Mouse (Mus musculus) neural tube, embryonic 14.5 days (tissue): ENCODE measurements around the gene Abcd3. TPM values are rescaled to one million over a fixed set of nuclear protein-coding genes. Genes with fewer than 3 reads are reported as not detected.

Experiments used
- ATAC-seq: fragments of 200-750 bp; cut with Nextera tagmentation; 2 replicates; pipeline ENCODE4 v1.8.0; 2017; ENCODE audit warnings: low read depth, mild to moderate bottlenecking, moderate TSS enrichment, moderate library complexity
- H3K27ac ChIP-seq: fragments of 300-500 bp; sonication (generic); 2 replicates; pipeline ENCODE4 v1.5.1; 2014; ENCODE audit warnings: low read depth, mild to moderate bottlenecking, control low read depth, low read length, moderate library complexity, mixed read lengths
- H3K27me3 ChIP-seq: fragments of 300-500 bp; sonication (generic); 2 replicates; pipeline ENCODE4 v1.6.1; 2014; ENCODE audit warnings: low read length; ENCODE audit not compliant: control insufficient read depth, insufficient read depth
- H3K36me3 ChIP-seq: fragments of 300-500 bp; sonication (generic); 2 replicates; pipeline ENCODE4 v1.6.1; 2014; ENCODE audit warnings: low read length, mixed read lengths; ENCODE audit not compliant: control insufficient read depth, insufficient read depth
- H3K4me1 ChIP-seq: fragments of 300-500 bp; sonication (generic); 2 replicates; pipeline ENCODE4 v1.6.1; 2014; ENCODE audit warnings: low read length; ENCODE audit not compliant: control insufficient read depth, insufficient read depth
- H3K4me2 ChIP-seq: fragments of 300-500 bp; sonication (generic); 2 replicates; pipeline ENCODE4 v1.6.1; 2014; ENCODE audit warnings: mild to moderate bottlenecking, low read depth, low read length, control low read depth
- H3K4me3 ChIP-seq: fragments of 300-500 bp; sonication (generic); 2 replicates; pipeline ENCODE4 v1.5.1; 2014; ENCODE audit warnings: low read depth, low read length, control low read depth, mixed read lengths
- H3K9ac ChIP-seq: fragments of 300-500 bp; sonication (generic); replicated peaks from 2 replicates; pipeline ENCODE4 v1.6.1; 2014; ENCODE audit warnings: low read depth, mild to moderate bottlenecking, control low read depth, low read length, mixed read lengths
- H3K9me3 ChIP-seq: fragments of 300-500 bp; sonication (generic); 2 replicates; pipeline ENCODE4 v1.6.1; 2016; ENCODE audit warnings: low read length; ENCODE audit not compliant: control insufficient read depth
- WGBS: fragments of 180-500 bp; shearing (Covaris S2); extraction: QIAGEN DNeasy Blood & Tissue Kit; methylation state at CpG from one replicate; pipeline ENCODE4 v1.1.7; 2014; 5-methylcytosine and 5-hydroxymethylcytosine counted together
- polyA plus RNA-seq: library from polyadenylated mRNA; unstranded; fragments of >200 nt; fragmentation: Nextera tagmentation; extraction: Ambion mirVana; gene quantifications from 2 replicates; pipeline ENCODE4 v1.2.1, GENCODE M21; 2014

Gene Abcd3
- polyA plus RNA-seq, 1 experiment from 2014 or later, result 88.0 TPM

DNA sequence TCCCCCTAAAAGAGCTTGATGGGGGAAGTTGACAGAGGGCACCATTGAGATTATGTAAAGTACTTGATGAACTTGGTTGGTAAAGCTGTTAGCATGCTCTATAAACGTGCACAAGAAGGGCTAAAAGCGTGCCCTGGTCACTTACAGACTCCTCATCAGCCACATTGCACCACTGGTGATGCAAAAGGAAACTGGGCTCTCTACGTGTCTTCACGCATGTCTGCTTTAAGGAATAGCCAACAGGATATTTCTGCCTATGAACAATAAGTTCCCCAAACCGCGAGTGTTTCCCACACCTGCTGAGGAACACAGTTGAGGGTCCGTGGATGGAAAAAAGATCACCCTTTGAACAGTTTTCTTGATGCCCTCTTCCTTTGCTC is 93.4 kb downstream of the Abcd3 start:
- Histone ChIP-seq H3K4me2 (no peak overlapping the region), H3K9ac (no peak overlapping the region), H3K4me1 (0 out of 2 replicates have a peak, but pooled peaks cover 3% of the 10 kb centered on the region), H3K36me3 (no peaks in the 10 kb centered on the region), H3K4me3 (no peak overlapping the region), H3K9me3 (no peaks in the 10 kb centered on the region), H3K27me3 (no peaks in the 10 kb centered on the region), H3K27ac (no peak overlapping the region)
- 58% methylated on average over 7 of the region's 7 CpGs for WGBS
- ATAC-seq, result no peak

DNA sequence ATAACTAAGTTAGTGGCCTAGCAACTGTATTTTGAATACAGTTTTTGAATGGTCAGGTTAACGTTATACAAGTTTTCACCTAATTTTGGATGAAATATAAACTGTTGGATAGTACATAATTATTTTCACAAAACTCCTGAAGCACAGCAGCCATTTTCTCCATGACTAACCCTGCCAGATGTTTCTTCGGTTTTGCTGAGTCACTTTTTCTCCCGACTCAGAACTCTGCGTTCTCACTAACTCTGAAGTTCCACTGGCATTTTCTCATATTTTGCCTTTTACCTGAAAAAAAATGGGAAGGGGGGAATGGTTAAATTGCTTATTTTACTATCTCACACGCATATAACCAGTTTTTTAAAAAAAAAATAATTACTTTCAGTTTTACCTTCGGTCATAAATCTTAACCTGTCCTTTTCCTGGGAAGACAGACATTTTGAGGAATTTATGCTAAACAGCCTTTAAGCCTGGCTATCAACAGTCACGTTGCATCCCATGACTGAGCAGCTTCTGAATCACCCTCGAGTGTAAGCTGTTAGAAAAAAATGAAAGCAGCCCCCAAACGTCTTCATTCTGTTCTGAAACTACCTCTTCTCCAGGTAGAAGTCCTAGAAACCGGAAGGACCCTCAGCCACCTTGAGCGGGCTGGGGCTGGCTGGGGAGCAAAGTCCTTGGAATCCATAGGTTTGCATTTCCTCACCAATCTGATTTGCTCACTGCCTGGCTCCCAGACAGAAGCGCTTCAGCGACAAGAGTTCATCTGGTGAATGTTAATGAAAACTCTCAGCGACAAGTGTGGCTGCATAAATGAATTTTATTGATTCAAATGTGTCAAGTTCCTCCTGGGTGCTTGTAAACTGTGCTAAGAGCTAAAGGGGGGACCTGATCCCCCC is 94.1 kb downstream of the Abcd3 start:
- ATAC-seq, result no peak
- Histone ChIP-seq H3K4me3 (no peak overlapping the region), H3K4me1 (0 out of 2 replicates have a peak, but pooled peaks cover 3% of the 10 kb centered on the region), H3K27ac (no peak overlapping the region), H3K27me3 (no peaks in the 10 kb centered on the region), H3K4me2 (no peak overlapping the region), H3K36me3 (no peaks in the 10 kb centered on the region), H3K9me3 (no peaks in the 10 kb centered on the region), H3K9ac (no peak overlapping the region)
- 39% methylated on average over 14 of the region's 14 CpGs for WGBS

DNA sequence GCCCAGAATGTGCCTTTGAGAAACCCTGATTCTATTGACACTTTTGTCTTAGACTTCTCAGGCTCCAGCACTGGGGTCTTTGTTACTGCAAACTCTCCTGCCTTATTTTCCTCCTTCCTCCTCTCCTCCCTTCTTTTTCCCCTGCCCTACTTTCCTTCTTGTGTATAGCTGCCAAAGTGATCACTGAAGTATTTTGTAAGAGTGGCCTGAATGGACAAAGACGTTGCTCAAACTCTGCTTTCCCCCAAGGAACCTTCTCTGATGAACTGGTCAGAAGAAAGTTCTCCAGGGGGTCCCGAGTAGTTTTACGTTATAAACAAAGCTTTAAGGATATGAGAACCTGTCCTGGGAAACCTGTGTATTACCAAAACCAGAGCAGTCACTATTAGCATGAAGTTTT is 95.4 kb downstream of the Abcd3 start:
- no peak overlapping the region for H3K4me2 ChIP-seq
- 86% methylated on average over 3 of the region's 3 CpGs for WGBS

DNA sequence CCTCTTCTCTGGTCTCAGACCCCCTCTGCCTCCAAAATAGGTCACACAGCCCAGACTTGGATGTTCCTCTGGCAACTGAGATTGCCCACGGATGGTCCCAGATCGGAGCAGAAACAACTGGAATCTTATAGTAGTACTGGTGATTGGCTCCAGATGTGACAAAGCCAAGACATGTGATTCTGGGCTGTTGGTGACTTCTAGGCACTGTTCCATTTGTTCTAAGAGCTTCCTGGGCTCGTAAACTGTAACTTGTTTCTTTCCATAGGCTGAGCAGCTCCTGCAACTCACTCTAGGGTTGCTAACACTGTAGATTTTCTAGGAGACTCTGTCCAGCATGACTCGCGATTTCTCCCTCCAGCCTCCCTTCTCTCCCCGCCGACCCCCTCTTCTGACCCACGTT is 96.4 kb downstream of the Abcd3 start:
- Histone ChIP-seq H3K4me2 (no peak overlapping the region), H3K4me1 (0 out of 2 replicates have a peak, but pooled peaks cover 3% of the 10 kb centered on the region), H3K9ac (no peak overlapping the region), H3K36me3 (no peaks in the 10 kb centered on the region), H3K27me3 (no peaks in the 10 kb centered on the region), H3K9me3 (no peaks in the 10 kb centered on the region), H3K4me3 (no peak overlapping the region), H3K27ac (no peak overlapping the region)
- ATAC-seq, result no peak
- WGBS, result 78% methylated on average over 8 of the region's 8 CpGs

More for the DNA sequence above, 95.4 kb downstream of the Abcd3 start:
- no peak overlapping the region for H3K9ac ChIP-seq
- no peaks in the 10 kb centered on the region for H3K27me3 ChIP-seq
- no peaks in the 10 kb centered on the region for H3K9me3 ChIP-seq
- H3K27ac ChIP-seq, result no peak overlapping the region
- H3K36me3 ChIP-seq, result no peaks in the 10 kb centered on the region
- no peak for ATAC-seq
- H3K4me3 ChIP-seq, result no peak overlapping the region
- 0 out of 2 replicates have a peak, but pooled peaks cover 3% of the 10 kb centered on the region for H3K4me1 ChIP-seq

DNA sequence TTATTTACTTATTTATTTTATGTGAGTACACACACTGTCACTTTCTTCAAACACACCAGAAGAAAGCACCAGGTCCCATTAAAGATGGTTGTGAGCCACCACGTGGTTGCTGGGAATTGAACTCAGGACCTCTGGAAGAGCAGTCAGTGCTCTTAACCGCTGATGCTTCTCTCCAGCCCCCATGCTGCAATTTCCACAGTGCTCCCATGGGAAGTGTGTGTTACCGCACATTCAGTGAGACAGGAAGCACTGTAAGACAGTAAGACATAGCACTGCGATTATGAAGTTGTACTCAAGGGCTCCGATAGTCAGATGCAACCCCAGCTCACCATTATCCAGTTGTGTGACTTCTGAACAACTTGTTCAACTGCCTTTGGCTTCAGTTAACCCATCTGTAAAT is 98.6 kb downstream of the Abcd3 start:
- Histone ChIP-seq H3K4me2 (no peak overlapping the region), H3K27me3 (no peaks in the 10 kb centered on the region), H3K4me3 (no peak overlapping the region), H3K27ac (no peak overlapping the region), H3K9me3 (no peaks in the 10 kb centered on the region), H3K9ac (no peak overlapping the region), H3K36me3 (no peaks in the 10 kb centered on the region), H3K4me1 (0 out of 2 replicates have a peak, but pooled peaks cover 3% of the 10 kb centered on the region)
- ATAC-seq, result no peak
- WGBS, result 87% methylated on average over 5 of the region's 5 CpGs

DNA sequence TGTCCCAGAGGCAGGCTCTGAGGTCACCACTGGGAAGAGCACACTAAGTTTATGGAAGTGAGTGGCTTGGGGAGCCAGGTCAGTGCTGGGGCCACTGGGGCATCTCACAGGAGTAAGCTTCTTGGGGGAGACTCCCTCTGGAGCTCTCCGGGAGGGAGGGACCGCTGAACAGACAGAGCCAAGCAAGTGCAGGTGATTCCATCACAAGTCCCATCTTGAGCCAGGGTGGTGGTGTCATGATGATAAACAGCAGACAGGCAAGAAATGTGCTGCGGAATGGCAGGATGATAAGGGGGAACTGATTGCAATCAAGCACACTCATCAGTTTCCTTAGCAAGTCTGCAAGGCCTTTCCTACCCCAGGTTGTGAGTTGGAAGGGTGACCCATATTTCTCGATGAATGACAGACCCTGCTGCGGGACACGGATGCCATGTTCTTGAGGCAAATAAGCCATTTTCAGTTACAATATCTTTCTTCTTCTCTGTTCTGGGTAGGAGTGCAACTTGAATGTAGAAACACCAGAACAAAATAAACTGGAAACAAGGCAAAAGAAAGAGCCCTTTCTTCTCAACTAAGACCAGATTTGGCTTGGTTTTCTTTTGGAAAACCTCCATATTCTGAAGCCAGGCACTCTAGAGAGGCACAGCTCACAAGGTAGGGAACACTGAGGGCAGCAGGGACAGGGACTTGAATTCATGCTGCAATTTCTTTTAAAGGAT is 99.2 kb downstream of the Abcd3 start:
- WGBS, result 82% methylated on average over 6 of the region's 6 CpGs
- H3K36me3 ChIP-seq, result no peaks in the 10 kb centered on the region
- no peaks in the 10 kb centered on the region for H3K27me3 ChIP-seq
- no peak overlapping the region for H3K4me3 ChIP-seq
- no peaks in the 10 kb centered on the region for H3K4me1 ChIP-seq
- no peaks in the 10 kb centered on the region for H3K9me3 ChIP-seq
- no peak overlapping the region for H3K27ac ChIP-seq
- ATAC-seq, result no peak
- no peak overlapping the region for H3K9ac ChIP-seq
- H3K4me2 ChIP-seq, result no peak overlapping the region

DNA sequence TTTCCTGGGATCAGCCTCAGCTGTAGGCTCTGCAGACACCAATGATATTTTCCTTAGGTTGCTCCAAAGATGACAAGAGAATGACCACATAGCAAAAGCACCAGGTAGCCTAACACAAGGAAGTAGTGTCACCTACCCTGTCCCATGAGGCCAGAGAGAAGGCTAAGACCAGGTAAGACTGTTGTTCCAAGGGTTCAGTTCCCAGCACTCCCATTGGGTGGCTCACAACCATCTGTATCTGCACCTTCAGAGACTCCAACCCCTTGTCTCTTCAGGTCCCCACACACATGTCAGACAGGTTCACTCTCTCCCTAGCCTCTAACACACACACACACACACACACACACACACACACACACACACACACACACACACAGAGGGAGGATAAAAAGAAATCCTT is 99.8 kb downstream of the Abcd3 start:
- Histone ChIP-seq H3K27me3 (no peaks in the 10 kb centered on the region), H3K4me3 (no peak overlapping the region), H3K27ac (no peak overlapping the region), H3K4me1 (no peaks in the 10 kb centered on the region), H3K9me3 (no peaks in the 10 kb centered on the region), H3K36me3 (no peaks in the 10 kb centered on the region), H3K9ac (no peak overlapping the region), H3K4me2 (no peak overlapping the region)
- 0 out of 2 replicates have a peak, but pooled peaks have one; percentile 46 for ATAC-seq

DNA sequence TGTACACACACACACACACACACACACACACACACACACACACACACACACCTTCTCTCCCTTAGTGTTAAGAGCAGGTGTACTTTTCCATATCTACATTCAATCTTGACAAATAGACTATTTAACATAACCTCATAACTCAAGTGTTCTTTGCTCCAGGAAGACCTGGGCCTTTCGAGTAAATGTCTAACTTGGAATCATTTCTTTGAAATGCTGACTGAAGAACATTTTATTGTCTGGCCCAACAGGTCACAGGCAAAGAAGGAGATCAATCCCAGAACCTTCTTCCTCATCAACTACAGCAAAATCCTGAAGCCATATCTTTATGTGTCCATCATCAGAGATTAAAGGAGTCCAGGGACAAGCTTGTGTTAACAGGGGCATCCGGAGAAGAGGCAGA is 100.6 kb downstream of the Abcd3 start:
- no peak overlapping the region for H3K4me3 ChIP-seq
- H3K27me3 ChIP-seq, result no peaks in the 10 kb centered on the region
- ATAC-seq, result no peak
- no peak overlapping the region for H3K27ac ChIP-seq
- H3K9me3 ChIP-seq, result no peaks in the 10 kb centered on the region
- no peak overlapping the region for H3K9ac ChIP-seq
- no peaks in the 10 kb centered on the region for H3K4me1 ChIP-seq
- H3K36me3 ChIP-seq, result no peaks in the 10 kb centered on the region
- no peak overlapping the region for H3K4me2 ChIP-seq
- 88% methylated on average over 2 of the region's 2 CpGs for WGBS

DNA sequence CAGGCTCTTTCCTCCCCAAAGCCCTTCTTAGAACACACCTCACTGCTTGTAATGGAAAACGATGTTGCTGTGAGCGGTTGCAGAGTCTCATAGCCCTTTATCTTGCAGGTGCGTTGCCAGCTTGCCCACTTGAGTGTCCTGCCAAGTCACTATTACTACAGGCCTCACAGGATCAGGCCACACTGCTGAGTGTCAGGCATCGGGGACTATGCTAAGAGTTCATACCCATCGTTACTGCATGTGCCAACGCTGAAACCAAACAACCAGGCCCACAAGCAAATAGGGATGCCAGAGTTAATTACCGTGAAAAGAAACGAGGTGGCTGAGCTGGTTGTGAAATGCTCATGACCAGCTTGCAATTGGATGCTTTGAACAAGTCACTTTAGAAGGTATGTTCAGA is 101.3 kb downstream of the Abcd3 start:
- no peak for ATAC-seq
- WGBS, result 65% methylated on average over 8 of the region's 8 CpGs
- H3K27ac ChIP-seq, result no peak overlapping the region
- no peaks in the 10 kb centered on the region for H3K9me3 ChIP-seq
- H3K4me1 ChIP-seq, result no peaks in the 10 kb centered on the region
- no peaks in the 10 kb centered on the region for H3K27me3 ChIP-seq
- no peak overlapping the region for H3K4me2 ChIP-seq
- H3K36me3 ChIP-seq, result no peaks in the 10 kb centered on the region
- no peak overlapping the region for H3K4me3 ChIP-seq
- no peak overlapping the region for H3K9ac ChIP-seq
